Mouse (Mus musculus) erythroblast, embryonic 14.5 days (primary cell): ENCODE data around the gene Kcmf1. TPM values are rescaled to one million over a fixed set of nuclear protein-coding genes. Genes with fewer than 3 reads are reported as not detected.

Experiments used
- H3K27me3 ChIP-seq: 2 replicates; pipeline ENCODE4 v1.6.1; 2012; ENCODE audit warnings: inconsistent platforms; ENCODE audit not compliant: control insufficient read depth
- H3K36me3 ChIP-seq: 2 replicates; pipeline ENCODE4 v1.6.1; 2012; ENCODE audit warnings: mild to moderate bottlenecking, inconsistent platforms; ENCODE audit not compliant: control insufficient read depth
- H3K4me1 ChIP-seq: 2 replicates; pipeline ENCODE4 v1.6.1; 2012; ENCODE audit warnings: inconsistent platforms; ENCODE audit not compliant: control insufficient read depth
- H3K4me3 ChIP-seq: replicated peaks from 2 replicates; pipeline ENCODE3; 2012; ENCODE audit warnings: moderate library complexity, mild to moderate bottlenecking, inconsistent platforms
- H3K9me3 ChIP-seq: 2 replicates; pipeline ENCODE4 v1.6.1; 2012; ENCODE audit warnings: low read length, inconsistent platforms, mixed read lengths; ENCODE audit not compliant: control insufficient read depth
- GATA1 ChIP-seq: IDR thresholded peaks from 2 replicates; pipeline ENCODE4 v1.6.1; 2012; ENCODE audit warnings: low read length, inconsistent platforms, mixed read lengths
- TAL1 ChIP-seq: IDR thresholded peaks from 3 replicates; pipeline ENCODE4 v1.6.1; 2012; ENCODE audit warnings: low read length, inconsistent platforms, mixed read lengths
- polyA plus RNA-seq: library from polyadenylated mRNA; stranded (reverse); fragments of >175 nt; gene quantifications from 2 replicates; pipeline ENCODE4 v1.2.3, GENCODE M21; 2012

The Kcmf1 gene
- polyA plus RNA-seq, 1 experiment, result 7.0 TPM

DNA sequence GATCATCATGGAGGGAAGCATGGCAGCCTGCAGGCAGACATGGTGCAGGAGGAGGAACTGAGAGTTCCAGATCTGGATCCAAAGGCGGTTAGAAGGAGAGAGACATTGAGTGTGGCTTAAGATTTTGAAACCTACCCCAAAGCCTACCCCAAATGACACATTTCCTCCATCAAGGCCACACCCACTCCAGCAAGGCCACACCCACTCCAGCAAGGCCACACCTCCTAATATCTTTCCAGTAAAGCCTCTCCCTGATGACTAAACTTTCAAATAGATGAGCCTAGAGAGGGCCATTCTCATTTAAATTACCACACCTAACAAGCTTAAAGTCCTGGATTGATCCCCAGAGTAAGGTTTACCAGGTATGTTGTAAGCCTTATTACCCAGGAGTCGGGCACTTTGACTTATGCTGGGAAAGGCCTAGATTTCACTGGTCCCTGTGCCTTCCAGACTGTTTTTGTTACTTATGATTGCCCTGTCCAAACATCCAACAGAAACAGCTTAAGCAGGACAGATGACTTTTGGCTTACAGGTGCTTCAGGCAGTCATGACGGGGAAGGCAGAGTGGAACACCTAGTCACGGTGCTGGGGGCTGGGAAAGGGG is 30.1 kb upstream of the Kcmf1 start:
- no peaks in the 10 kb centered on the region for H3K9me3 ChIP-seq
- H3K4me3 ChIP-seq, result no peak overlapping the region
- no peak for TF ChIP-seq GATA1
- no peaks in the 10 kb centered on the region for H3K27me3 ChIP-seq
- H3K4me1 ChIP-seq, result peaks cover 5% of the 10 kb centered on the region
- no peaks in the 10 kb centered on the region for H3K36me3 ChIP-seq

DNA sequence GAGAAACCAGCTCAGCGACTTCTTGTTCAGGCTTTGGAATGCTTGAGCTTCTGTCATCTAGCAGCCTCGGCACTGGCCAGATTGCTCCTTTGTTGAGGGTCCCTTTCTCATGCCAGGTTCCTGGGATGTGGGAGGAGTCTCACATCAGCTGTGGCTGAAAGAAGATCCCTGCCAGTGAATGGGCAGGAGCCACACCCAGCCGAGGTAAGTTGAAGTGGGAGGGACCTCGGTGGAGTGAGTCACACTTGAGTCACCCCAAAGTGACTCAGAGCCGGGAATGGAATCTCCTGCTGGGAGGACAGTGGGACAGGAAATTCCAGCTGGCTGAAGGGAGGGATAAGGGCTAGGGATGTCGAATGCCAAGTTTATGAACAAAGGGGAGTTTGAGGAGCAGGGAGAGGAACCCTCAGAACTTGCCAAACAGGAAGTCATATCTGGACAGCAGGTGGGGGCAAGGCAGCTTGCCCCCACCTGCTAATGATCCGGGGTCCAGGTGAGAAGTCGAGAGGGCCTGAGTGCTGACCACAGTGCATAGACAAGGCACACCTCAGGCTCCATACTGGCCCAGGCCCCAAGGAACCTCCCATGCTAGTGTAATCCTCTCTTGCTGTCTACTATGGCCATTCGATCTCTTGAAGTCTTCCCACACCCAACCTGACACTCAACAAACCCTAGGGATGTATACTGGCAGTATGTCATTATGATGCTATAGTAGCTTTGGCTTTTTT is 27.1 kb upstream of the Kcmf1 start:
- peaks cover 5% of the 10 kb centered on the region for H3K4me1 ChIP-seq
- H3K9me3 ChIP-seq, result no peaks in the 10 kb centered on the region
- H3K36me3 ChIP-seq, result no peaks in the 10 kb centered on the region
- H3K27me3 ChIP-seq, result no peaks in the 10 kb centered on the region
- no peak for TF ChIP-seq GATA1
- no peak for TF ChIP-seq TAL1
- no peak overlapping the region for H3K4me3 ChIP-seq

DNA sequence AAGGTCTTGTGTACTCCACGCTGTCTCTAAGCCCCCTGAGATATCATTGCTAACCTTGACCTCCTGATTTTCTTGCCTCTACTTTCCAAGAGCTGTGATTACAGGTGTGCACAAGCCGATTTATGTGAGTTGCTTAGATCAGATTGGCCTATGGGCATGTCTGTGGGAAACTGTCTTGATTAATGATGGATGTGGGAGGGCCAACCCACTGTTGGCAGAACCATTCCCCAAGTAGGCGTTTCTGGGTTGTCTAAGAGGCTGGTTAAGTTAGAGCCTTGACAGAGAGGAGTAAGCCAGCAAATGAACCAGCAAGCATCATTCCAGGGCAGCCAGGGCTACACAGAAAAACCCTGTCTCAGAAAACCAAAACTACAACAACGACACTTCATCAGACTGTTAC is 26.3 kb upstream of the Kcmf1 start:
- H3K4me1 ChIP-seq, result peaks cover 4% of the 10 kb centered on the region
- no peaks in the 10 kb centered on the region for H3K9me3 ChIP-seq
- TF ChIP-seq TAL1 (no peak), GATA1 (no peak)
- H3K27me3 ChIP-seq, result no peaks in the 10 kb centered on the region
- no peaks in the 10 kb centered on the region for H3K36me3 ChIP-seq
- H3K4me3 ChIP-seq, result no peak overlapping the region

DNA sequence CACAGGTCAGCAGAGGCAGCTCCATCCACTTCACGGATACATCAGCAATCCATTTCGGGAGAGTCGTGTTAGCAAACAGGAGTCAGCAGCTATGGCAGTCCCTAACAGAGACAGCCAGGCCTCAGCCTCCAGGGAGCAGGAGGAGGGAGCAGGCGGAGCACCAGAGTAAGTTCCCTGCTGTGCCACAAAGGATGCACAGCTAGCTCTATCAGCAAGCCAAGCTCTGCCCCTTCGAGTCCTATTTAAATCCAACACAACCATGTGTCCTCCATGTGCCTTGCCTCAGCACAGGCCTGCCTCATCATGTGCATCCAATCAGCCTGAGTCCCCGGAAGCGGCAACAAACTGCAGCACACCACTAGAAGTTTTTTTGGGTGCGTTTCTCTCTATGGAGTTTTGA is 23.6 kb upstream of the Kcmf1 start:
- Histone ChIP-seq H3K36me3 (no peaks in the 10 kb centered on the region), H3K4me3 (no peak overlapping the region)
- TF ChIP-seq TAL1 (no peak), GATA1 (no peak)

DNA sequence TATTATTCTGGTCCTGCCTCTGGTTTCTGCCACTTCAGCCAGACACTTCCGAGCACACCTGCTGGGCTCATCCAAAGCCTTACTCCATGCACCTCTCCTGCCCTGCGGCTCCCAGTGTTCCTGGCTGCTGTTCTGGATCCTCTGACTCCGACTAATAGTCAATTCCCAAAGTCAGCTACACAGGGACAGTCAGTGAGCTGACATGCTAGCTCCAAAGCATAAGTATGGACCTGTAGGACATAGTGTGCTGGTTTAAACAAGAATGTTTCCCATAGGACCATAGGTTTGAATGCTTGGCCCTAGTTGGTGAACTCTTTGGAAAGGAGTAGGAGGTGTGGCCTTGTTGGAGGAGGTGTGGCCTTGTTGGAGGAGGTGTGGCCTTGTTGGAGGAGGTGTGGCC is 21.3 kb upstream of the Kcmf1 start:
- Histone ChIP-seq H3K9me3 (no peaks in the 10 kb centered on the region), H3K27me3 (no peaks in the 10 kb centered on the region), H3K4me1 (no peaks in the 10 kb centered on the region), H3K4me3 (no peak overlapping the region), H3K36me3 (no peaks in the 10 kb centered on the region)
- no peak for TF ChIP-seq GATA1
- no peak for TF ChIP-seq TAL1

More for the DNA sequence above, 23.6 kb upstream of the Kcmf1 start:
- no peaks in the 10 kb centered on the region for H3K27me3 ChIP-seq
- H3K9me3 ChIP-seq, result no peaks in the 10 kb centered on the region
- H3K4me1 ChIP-seq, result peaks cover 4% of the 10 kb centered on the region

DNA sequence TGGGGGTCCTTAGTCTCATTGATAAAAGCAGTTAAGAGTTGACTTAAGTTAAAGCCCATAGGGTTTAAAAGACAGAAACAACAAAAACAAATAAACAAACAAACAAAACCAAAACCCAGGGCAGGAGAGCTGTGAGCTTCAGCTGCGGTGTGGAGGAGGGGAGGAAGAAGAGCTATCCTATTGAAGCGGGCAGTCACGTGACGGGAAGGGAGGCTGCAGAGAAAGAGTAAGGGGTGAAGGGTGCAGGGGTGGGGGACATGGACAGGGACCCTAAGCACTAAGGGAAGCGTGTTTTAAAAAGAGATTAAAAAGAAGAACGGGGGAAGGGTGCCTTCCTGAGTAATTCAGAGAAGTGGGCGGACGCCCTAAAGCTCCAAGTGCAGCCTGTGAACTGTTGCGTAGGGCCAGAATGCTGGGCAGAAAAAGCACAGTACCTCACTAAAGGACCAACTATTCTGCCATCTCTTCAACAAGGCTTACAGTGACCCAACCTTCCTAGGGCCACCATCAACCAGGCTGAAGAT is 18.8 kb upstream of the Kcmf1 start:
- no peaks in the 10 kb centered on the region for H3K36me3 ChIP-seq
- no peaks in the 10 kb centered on the region for H3K27me3 ChIP-seq
- TF ChIP-seq TAL1 (no peak), GATA1 (no peak)
- no peak overlapping the region for H3K4me3 ChIP-seq
- H3K9me3 ChIP-seq, result no peaks in the 10 kb centered on the region
- no peaks in the 10 kb centered on the region for H3K4me1 ChIP-seq

DNA sequence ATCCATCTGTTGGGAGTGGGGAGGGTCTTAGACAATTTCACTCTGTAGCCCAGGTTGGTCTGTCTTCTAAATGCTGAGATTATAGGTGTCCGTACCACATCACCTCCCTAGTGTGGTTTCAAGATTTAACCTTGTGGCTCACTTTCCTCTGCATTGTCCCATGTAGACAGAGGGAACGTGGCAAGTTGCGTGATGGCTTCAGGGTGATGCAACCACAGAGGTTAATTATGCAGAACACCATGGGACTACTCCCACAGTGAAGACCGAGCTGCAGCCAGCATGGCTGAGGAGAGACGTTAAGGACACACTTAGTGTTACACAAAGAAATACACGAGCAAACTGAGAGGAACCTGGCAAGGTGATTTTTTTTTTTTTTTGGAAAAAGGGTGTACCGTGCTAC is 16.6 kb upstream of the Kcmf1 start:
- TF ChIP-seq TAL1 (no peak), GATA1 (no peak)
- H3K4me3 ChIP-seq, result no peak overlapping the region
- H3K27me3 ChIP-seq, result no peaks in the 10 kb centered on the region
- no peaks in the 10 kb centered on the region for H3K36me3 ChIP-seq
- H3K4me1 ChIP-seq, result no peaks in the 10 kb centered on the region
- H3K9me3 ChIP-seq, result no peaks in the 10 kb centered on the region

DNA sequence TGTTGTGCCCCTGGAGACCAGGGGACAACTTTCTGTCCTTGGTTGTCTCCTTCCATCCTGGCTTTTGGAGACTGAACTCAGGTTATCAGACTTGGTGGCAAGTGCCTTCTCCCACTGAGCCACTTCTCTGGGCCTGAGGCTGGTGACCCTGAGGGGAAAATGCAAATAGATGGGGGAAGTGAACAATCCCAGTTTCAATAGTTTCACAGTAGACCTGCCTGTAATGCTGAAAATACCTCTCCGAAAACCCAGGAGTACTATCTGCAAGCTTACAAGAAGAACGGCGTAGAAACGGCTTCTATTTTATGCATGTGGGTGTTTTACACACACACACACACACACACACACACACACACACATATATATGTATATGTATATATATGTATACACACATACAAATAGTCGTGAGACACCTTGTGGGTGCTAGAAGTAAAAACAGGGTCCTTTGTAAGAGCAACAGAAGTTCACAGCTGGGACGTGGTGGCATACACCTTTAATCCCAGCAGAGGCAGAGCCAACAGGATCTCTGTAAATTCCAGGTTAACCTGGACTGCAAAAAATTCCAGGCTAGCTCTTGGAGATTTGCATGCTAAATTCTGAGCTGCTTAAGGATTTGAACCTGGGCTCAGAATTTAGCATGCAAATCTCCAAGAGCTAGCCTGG is 14.4 kb upstream of the Kcmf1 start:
- Histone ChIP-seq H3K27me3 (no peaks in the 10 kb centered on the region), H3K36me3 (no peaks in the 10 kb centered on the region), H3K4me1 (no peaks in the 10 kb centered on the region), H3K4me3 (no peak overlapping the region), H3K9me3 (no peaks in the 10 kb centered on the region)
- no peak for TF ChIP-seq TAL1
- no peak for TF ChIP-seq GATA1

DNA sequence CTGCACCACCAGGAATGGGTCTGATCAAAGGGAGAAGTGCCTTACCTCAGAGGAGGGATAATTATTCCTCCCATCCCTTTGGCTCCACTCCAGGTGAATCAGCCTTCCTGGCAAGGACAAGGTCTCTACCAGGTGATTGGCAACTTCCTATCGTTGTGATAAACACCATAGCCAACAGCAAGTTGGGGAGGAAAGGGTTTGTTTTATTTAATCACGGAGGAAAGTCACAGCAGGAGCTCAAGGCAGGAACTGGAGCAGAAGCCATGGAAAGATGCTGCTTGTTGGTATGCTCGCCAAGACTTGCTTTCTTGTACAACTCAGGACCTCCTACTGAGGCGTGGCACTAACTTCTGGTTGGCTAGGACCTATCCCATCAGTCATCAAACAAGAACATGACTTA is 11.5 kb upstream of the Kcmf1 start:
- H3K4me1 ChIP-seq, result no peaks in the 10 kb centered on the region
- no peaks in the 10 kb centered on the region for H3K9me3 ChIP-seq
- H3K27me3 ChIP-seq, result no peaks in the 10 kb centered on the region; the same call in 1 of the 2 replicates
- no peaks in the 10 kb centered on the region for H3K36me3 ChIP-seq
- TF ChIP-seq TAL1, result no peak
- TF ChIP-seq GATA1, result no peak
- H3K4me3 ChIP-seq, result no peak overlapping the region
